Mouse (Mus musculus): Measurements from ENCODE around the gene Gm45623.

Gene Gm45623

GRCm38 (mm10) chr13:56753192-56753951 is at the start of gene Gm45623:
TSS of gene Gm45623 (minus strand) at chr13:56753827.
- no peak for DNase-seq (ENCODE audit: low read depth, low spot score)

- DNase-seq (ENCODE audit: low read depth, low spot score): no peak
Observed at GRCm38 (mm10) chr13:56797459-56797858, 43.8 kb upstream of the Gm45623 start.

DNA sequence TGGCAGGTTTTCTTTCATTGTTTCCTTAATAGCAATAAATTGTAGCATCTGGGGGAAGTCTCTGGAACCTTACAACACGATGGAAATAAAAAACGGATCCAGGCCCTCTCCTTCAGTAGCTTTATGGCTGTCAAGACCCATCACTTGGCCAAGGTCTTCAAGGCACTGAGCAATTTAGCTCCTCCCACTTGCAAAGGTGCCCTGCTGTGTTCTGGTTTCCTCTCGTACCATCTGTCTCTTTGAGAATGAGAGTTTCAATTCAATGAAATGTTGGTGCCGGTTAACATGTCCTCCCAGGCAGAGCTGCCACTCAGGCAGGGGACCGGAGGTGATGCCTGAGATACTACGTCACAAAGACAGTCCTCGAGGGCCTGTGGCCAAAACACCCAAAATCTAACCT is 41.9 kb upstream of the Gm45623 start:
- DNase-seq (ENCODE audit: low read depth, low spot score): no peak

- DNase-seq (ENCODE audit: low read depth, low spot score): no peak
Observed at GRCm38 (mm10) chr13:56794441-56794840, 40.8 kb upstream of the Gm45623 start.

- no peak for DNase-seq (ENCODE audit: low read depth, low spot score)
Observed at GRCm38 (mm10) chr13:56792844-56793243, 39.2 kb upstream of the Gm45623 start.

- DNase-seq (ENCODE audit: low read depth, low spot score): no peak
Observed at GRCm38 (mm10) chr13:56790683-56791082, 37.1 kb upstream of the Gm45623 start.

DNA sequence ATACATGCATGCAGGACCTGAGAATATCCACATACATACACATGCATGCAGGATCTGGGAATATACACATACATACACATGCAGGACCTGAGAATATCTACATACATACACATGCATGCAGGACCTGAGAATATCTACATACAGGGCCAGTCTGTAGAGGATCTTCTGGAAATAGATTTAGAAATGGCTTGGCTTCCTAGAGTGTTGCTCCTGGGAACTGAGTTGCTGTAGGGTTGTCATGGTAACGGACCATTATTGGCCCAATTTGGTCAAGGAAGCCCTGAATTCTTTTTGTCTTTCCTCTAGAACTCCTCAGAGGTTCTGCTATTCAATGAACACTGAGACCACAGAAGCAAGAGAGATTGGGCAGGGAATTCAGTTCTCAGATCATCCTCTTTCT is 29.0 kb upstream of the Gm45623 start:
- no peak for DNase-seq (ENCODE audit: low read depth, low spot score)

- no peak for DNase-seq (ENCODE audit: low read depth, low spot score)
Observed at GRCm38 (mm10) chr13:56781697-56782096, 28.1 kb upstream of the Gm45623 start.

GRCm38 (mm10) chr13:56780746-56781469 is 27.3 kb upstream of the Gm45623 start:
- DNase-seq (ENCODE audit: low read depth, low spot score): no peak

DNA sequence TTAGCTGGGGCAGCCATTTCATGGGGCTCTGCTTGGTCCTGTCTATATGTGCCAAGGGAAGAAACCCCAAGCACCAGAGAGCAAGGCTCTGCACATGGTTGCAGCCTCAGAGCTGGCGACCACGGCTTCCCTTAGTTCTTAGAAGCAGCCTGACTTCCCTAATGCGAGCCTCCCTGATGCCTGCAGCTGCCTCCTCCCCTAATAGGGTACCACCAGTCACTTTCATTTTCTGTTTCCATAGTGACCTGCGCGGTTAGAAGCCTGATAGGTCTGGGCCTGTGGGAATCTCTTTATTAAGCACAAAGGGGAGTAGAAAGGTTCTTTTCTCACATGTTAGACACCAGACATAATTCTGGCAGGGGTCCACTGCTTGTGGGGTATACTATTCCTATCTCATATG is 20.7 kb upstream of the Gm45623 start:
- DNase-seq (ENCODE audit: low read depth, low spot score): peak; percentile 59

DNA sequence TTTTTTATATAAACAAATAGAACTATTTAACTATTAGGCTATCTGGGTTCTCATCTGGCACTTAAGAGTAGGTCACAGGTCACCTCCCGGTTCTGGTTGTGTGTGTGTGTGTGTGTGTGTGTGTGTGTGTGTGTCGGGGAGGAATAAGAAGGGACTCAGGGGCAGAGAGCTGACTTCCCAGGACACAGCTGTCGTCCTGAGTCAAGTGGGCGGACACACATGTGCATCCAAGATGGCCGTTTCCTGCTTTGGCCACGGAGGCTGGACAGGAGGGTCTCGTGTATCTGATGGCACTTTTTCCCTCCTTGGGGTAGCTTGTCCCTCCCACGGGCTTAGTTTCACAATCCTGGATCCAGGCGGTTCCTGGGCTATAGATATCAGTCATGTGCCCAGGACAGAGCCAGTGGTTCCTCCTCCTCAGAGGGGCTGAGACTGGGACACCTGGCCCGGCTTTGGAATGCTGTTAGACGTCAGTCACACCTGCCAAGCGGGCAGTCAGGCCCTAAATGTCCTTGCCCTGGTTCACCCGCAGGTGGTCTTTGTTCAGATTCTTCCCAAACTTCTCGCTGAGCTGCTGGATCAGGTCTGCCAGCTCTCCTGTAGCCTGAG is 19.7 kb upstream of the Gm45623 start:
- no peak for DNase-seq (ENCODE audit: low read depth, low spot score)

DNA sequence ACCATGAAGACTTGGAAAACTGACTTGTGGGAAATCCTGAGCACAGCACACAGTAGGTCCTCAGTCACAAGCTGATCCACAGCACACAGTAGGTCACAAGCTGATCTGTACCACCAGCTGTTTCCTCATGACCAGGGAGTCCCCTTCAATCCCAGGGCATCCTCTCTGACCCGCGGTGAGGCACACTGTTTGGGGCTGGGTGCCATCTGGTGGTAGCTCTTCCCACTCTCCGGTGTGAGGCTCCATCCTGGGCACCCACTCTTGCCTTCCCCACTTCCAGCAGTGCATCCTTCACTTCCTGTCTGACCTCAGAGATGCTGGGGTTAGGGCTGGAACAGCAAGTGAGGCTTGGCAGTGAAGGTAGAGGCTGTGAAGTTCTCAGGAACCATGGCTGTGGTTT is 19.0 kb upstream of the Gm45623 start:
- no peak for DNase-seq (ENCODE audit: low read depth, low spot score)

DNA sequence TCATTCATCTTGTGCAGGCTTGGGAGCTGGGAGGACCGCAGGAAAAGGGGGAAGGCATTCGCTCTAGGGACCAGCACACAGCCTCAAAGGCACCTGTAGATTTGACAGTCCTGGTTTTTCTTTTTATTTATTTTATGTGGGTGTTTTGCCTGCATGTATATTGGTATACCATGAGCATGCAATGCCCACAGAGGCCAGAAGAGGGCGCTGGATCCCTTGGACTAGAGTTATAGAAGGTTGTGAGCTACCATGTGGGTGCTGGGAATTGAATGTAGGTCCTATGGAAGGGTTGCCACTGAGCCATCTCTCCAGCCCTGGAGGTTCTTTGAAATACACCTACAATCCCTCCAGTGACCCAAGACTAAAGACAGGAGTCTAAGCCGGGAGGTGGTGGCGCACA is 17.2 kb upstream of the Gm45623 start:
- peak; percentile 17 for DNase-seq (ENCODE audit: low read depth, low spot score)

- DNase-seq (ENCODE audit: low read depth, low spot score): no peak
Observed at GRCm38 (mm10) chr13:56770136-56770578, 16.5 kb upstream of the Gm45623 start.

- no peak for DNase-seq (ENCODE audit: low read depth, low spot score)
Observed at GRCm38 (mm10) chr13:56769431-56769830, 15.8 kb upstream of the Gm45623 start.

DNA sequence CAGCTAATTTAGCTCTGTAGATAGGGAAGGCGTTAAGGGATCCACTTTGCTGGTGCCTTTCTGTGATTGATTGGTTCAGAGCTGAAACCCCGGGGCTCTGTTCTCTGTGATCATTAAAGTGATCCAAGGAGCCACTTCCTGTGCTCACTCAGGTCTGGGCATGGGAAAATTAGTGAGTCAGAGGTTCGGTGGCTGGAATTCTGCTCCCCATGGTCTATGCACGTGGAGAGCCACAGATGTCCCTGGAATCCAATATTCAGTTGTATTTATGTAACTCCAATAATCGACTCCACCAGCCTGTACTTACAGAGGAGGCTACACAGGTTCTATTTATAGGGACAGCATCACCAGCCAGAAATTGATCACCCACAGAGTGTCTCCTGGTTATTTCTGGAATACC is 12.6 kb upstream of the Gm45623 start:
- no peak for DNase-seq (ENCODE audit: low read depth, low spot score)

DNA sequence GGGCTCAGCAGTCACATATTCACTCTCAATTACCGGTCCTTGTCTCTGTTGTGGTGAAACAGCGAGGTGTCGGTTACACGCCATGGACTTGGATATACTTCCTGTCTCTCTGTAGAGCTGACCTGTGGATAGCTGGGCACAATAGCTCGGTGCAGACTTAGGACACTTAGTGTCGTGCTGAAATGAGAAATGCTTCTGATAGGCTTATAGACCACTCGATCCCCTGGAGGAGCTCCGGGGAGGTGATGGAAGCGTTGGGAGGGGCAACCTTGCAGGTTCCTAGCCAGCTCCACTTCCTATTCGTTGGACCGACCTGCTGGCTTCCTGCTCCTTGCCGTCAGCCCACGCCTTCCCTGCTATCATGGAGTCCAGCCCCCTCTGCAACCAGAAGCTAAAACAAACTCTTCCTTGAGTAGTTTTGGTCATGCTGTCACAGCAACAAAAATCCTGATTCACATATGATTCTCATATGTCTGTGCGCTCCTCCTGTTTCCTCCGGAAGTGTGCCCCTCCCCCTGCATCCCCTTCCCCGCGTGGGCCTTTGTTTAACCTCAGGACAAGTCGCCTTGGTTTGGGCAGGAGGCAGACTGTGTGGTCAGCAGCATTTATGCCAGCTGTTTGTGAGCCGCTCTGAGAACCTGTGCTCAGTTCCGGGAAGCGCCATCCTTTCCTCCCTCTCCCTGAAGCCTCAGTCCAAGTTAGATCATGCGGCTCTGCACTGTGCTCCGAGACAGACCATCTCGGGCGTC is 11.8 kb upstream of the Gm45623 start:
- peak; percentile 37 for DNase-seq (ENCODE audit: low read depth, low spot score)

DNA sequence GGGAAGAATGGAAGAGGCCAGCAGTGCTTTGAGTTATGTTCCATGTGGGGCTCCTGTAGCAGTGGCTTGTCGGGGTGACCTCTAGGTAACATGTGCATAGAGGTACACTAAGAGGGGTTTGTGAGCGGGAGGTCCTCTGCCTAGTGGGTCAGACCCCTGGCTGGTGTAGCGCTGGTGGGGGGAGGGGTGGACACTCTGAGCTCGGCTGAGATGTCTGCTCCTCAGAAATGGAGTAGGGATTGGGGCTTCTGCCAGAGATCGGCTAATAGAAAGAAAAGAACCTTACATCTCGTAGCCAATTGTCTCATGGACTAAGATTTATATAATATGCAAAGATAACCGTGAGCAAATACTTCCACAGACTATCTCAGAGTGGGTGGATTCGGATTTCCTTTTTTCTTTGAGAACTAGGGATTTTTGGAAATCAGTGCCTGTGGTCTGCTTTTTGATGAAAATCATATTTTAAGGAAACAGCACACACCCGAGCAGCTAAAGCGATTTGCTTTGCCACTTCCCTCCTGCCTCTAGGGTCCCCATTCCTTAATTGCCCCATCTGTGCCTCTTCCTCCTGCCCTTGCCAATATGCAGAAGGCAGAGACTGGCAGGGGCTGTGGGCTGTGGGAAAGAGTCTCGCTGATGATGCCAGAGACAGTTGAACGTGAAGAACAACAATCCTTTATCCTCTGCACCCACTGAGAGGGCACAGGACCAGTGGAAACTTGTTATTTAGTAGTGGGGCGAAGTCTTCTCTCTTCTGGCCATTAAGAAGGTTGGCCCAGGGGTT is 9.0 kb upstream of the Gm45623 start:
- DNase-seq (ENCODE audit: low read depth, low spot score): no peak

- DNase-seq (ENCODE audit: low read depth, low spot score): peak; percentile 82
Observed at GRCm38 (mm10) chr13:56758492-56758891, 4.9 kb upstream of the Gm45623 start.

DNA sequence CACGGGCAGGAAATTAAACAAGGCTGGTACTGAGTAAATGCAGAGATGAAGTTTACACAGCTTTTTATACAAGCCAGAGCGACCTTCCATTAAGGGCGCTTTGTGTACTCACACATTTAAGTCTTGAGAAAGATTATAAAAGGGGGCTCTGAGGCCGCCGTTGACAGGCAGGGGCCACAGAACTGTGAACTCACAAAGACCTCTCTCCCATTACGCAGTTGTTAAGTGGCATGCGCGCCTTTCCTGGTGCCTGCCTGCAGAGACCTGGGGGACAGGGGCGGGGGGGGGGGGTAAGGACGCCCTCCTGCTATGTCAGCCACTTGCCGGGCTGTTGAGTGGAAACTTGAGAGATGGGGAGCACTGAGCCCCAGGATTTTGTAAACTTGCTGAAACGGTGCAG is 3.6 kb upstream of the Gm45623 start:
- DNase-seq (ENCODE audit: low read depth, low spot score): no peak

DNA sequence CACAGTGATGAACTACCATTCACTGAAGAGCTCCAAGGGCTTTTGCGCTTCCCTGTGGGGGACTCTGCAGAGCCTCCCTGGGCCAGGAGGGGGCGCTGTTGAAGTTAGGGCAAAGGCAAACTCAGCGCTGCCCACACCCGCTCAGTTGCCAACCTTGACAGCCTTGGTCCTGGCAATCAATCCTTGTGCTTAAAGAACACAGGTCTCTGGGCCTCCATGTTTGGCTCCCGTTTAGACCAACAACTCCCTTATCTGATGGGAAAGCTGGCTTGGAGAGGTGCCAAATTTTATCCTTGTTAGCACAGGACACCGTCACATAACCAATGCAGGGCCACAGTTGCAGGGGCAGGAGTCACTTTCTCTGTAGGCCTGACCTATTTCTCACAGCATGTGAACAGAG is 2.2 kb upstream of the Gm45623 start:
- DNase-seq (ENCODE audit: low read depth, low spot score): peak; percentile 37

Measured in CD4-positive, CD25-positive, alpha-beta regulatory T cell, adult 2 months (primary cell).